Mouse (Mus musculus) layer of hippocampus, adult 11-12 months (tissue): ENCODE data around the gene Sec61a2.

Source experiments
- DNase-seq: peaks from one replicate; pipeline ENCODE4 v3.0.0; 2022; ENCODE audit warnings: low spot score

Gene Sec61a2

DNA sequence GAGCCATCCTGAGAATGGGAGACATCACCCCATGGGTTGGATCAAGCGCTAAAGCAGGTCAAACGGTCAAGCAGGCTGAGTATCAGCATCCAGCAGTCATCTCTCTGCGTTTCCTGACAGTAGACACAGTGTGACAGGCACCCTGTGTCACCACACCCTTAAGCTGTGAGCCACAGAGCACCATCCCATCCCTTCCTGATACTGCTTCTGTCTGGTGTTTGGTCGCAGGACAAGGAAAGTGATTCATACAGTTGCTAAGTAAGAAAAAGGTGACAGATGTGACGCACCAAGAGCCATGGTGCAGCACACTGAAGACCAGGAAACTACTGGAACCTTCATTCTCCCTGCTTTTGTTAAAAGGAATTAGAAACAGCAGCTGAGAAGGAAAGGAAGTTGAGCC lies 6.4 kb downstream of the Sec61a2 start:
- no peak for DNase-seq

DNA sequence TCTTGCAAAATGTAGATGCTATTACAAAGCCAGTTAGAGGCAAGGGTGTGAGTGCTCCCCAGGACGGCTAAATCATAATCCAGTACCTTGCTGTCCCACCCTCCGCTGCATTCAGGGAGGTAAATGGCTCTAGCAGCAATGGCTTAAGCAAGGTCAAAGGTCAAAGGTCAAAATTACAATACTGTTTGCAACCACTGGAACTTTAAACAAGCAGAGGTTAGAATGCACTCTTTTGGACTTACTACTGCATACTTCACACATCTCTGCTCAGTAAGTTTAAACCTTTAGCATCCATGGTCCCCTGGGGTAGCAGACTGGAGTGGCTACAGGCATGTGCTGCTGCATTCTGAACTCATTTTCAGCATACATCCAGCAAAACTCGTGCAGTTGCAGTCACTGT lies 17.8 kb downstream of the Sec61a2 start:
- DNase-seq, result no peak

DNA sequence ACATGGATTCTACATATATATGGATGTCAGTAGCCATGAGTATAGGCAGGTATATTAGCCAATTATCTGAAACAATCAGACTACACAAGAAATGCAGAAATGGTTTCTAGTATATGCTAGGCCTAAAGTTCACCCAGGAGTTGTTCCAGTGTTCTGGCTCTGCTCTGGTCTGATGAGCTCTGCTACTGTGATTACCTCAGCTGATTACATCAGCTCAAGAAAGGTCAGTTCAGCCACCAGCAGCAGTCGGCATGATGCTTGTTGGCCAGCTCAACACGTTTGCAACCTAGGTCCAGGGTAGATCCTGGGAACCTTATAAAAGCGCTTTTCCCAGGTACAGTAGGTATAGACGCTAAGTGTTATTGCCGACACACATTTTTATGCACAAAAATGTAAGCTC lies 25.5 kb downstream of the Sec61a2 start:
- no peak for DNase-seq

DNA sequence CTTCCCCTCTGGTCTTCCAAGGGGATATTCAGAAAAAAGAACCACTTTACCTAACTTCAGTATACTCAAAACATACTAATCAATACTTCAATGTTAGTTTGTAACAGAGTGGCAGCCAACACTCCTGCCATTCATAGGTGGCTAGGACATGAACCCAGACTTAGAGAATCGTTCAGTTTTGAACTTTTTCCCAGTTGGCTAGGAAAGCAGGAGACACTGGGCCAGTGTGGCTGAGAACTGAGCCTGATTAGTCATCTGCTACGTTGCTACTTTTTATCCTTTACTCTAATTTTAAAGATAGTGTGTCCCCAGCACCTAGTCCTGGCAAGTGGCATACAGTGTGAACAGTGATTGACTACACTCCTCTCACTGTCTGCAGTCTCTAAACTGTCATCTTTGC lies 27.6 kb downstream of the Sec61a2 start:
- no peak for DNase-seq

DNA sequence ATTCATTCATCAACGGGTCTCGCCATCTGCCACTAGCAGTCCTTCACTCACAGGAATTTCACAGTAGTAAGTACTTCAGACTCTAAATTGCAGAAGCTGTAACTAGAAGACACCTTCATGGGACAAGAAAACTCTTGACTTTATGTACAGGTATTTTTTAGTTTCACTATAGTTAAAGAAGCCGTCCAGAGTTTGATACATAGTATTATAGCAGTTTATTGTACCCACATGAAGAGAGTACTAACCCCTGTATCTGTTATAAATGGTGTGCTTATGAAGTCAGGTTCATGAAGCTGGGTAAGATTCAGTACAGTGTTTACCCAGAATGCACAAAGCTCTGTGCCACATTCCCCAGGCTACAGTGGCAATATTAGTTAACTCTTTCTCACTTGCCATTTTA lies 32.4 kb downstream of the Sec61a2 start, which contains the start of gene Gm13199:
Gene Gm13199, minus strand, starts transcription at position 101 of the 400 bp plus-strand sequence.
- DNase-seq, result no peak

DNA sequence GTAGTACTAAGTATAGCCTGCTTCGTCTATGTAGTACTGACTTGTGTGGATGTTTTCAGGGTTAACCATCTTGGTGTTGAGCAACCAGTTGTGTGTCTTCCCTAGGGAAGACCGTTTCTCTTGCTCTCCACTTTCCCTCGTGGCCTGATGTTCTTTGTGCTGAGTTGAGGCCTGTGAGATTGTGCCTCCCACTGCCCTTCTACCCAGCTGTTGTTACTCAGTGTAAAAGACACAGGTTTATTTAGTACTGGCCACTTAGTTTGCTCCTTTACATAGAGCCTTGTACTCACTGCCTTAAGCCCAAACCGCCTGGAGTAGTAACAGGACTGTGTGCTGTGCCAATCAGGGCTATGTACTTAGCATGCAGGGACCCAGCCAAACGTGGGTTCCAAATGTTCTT lies 43.4 kb downstream of the Sec61a2 start:
- peak; percentile 17 for DNase-seq

DNA sequence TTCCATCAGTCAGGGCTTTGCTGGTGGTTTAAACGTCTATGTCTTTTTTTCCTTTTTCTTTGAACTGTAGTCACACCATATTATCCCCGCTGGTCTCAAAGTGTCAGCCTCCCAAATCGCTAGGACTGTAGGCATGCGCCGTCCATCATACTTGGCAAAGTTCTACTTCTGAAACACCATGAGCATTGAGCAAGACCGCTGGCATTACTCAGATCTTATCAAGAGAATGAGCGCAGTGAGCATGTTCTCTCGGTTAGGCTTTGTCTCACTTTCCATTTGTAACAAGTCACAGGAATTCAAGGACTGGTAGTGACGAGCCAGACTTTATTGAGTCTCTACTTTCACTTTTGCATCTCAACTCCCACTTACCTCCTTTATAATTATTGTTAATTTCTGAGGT lies 44.1 kb downstream of the Sec61a2 start:
- DNase-seq, result no peak

DNA sequence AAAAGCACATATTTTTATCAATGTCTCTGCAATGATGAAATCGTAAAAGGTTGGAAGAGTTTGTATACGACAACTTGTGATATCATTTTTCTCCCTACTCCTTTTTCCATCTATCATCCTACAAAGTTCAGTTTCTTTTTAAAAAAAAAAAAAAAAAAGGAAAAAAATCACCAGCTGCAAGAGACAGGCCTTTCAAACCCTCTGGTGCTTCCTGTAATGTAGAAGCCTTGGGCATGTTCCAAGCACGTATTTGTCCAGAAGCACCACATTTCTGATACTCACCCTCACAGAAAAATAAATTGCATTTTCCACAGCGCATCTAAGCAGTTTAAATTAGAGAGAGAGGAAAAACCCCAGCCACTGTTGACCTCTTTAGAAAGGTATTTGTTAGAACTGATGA lies 49.4 kb downstream of the Sec61a2 start:
- no peak for DNase-seq

DNA sequence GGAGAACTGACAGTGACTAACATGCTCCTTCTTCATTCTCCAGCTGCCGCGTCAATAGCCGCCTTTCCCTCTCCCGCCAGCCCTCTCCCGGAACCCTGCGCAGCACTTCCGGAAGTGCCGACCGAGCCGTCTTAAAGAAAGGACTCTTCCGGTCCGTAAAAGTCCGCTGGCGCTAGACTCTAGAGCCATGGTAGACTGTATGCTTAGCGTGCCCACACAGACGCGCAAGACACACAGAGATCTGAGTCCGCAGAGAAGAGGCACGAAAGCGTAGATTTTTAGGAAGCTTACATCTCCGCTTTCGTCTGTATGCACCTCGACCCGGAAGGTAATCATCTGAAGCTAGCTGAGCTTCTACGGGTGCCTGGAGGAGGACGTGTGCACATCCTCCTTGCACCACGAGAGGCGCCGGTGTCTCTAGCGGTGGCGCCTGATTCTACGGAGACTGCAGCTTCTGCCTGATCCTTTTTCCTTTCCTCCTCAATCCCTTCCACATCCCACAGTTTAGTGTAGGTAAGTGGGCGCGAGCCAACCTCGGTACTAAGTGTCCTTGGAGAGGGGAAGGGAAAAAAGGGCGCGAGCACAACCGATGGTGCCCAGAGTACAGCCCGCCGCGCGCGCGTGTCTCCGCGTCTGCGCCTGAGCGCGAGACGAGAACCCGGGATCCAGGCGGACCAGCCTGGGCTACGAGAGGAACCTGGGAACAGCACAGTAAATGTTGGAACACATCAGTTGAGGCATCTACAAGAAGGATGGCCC lies 50.2 kb downstream of the Sec61a2 start, which contains the start of the genes Nudt5 and Cdc123:
Gene Nudt5, plus strand, starts transcription at position 147 of the 759 bp plus-strand sequence.
Gene Cdc123, minus strand, starts transcription at position 292 of the 759 bp plus-strand sequence.
- DNase-seq, result peak; percentile 92

DNA sequence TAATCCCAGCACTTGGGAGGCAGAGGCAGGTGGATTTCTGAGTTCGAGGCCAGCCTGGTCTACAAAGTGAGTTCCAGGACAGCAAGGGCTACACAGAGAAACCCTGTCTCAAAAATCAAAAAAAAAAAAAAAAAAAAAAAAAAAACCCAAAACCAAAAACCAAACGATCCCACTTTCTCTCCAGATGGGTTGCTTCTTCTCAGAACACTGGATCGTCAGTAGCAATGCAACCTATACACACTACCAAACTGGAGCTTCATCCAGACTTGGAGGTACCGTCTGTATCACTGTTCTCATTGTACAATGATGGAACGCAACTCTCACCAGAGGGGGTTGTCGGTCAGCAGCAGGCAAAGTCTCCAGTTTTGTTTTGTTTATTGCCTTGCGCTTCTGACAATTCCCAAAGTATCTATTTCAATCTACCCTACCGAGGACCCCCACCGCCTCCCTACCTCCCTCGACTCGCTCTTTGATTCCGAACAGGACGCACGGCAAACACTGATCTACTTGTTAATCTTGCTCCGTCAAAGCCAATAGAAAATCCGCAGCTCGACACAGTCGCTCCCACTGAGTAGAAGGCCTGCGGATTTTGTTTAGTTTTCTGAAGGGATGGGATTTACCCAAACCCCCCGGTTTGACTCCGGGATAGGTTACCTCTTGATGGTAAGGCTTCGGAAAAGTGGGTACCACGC lies 50.9 kb downstream of the Sec61a2 start:
- DNase-seq, result no peak

DNA sequence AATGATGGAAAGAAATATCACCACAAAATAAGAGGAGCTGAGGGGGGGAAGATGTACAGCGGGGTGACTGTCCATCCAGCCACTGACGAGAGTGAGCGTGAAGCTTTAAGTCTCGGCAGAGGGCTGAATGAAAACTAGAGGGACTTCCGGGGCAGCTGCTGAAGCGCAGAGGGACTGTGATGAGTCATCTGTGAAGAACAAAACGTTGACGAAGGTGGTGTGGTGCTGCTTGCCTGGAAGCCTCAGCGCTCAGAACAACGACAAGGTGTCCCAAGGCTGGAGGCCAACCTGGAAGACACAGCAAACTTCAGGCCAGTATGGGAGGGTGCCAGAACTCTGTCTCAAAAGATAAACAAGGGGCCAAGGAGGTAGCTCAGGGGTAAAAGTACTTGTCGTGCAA lies 54.4 kb downstream of the Sec61a2 start:
- DNase-seq, result no peak

DNA sequence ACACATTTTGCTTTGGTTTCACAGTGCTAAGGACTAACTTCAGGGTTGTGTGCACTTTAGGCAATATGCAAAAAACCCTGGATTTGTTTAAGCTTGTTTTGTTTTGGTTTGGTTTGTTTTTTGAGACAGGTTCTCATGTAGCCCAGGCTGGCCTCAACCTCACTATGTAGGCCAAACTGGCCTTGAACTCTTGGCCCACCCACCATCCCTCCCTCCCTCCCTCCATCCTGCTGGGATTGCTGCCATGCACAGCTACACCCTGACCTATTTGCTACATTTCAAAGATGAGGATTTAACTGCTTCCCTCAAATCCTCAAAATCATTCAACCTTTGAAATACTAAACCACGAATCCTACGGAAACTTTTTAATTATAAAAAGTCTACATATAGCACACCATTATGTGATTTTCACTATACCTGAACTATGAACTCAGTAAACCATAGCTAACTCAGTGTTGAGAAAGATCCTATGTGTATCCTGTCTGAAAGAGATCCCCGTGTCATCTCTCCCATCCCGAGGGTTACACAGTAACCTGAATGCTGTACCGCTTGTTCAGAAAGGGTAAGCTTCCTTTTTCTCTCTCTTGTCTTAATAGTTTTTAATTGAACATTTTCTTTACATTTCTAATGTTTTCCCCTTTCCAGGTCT lies 69.8 kb downstream of the Sec61a2 start:
- no peak for DNase-seq

DNA sequence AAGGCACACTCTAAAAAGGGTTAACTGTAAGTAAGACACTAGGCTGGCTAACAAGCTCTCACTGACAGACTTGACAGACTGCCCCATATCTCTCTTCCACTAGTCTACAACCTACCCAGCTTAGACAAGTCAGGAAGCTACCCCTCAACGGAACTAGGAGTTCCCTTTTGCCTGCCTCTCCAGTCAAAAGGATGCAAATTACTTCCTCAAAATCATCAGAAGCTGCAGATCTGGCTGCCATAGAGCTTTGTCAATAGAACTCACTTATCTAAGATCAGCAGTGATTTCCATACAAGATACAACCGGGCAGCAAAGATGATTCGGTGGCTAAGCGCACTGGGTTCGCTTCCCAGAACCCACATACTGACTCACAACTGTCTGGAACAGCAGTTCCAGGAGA lies 70.5 kb downstream of the Sec61a2 start:
- no peak for DNase-seq

DNA sequence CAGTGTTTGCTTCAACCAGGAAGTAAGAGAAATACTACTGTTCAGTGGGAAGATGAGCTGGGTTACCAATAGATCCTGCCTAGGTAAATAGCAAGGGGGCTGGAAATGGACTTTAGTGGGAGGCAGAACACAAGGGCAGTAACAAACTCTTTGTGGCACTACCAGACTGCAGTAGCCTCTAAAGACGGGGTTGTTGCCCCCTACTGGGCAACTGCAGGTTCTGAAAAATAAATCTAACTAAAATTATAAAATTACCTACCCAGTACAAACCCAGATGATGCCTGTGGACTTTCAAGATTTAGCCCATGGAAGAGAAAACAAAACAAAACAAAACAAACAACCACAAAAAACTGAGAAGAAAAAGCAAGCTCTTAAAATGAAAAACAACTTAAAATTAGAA lies 71.0 kb downstream of the Sec61a2 start:
- no peak for DNase-seq

DNA sequence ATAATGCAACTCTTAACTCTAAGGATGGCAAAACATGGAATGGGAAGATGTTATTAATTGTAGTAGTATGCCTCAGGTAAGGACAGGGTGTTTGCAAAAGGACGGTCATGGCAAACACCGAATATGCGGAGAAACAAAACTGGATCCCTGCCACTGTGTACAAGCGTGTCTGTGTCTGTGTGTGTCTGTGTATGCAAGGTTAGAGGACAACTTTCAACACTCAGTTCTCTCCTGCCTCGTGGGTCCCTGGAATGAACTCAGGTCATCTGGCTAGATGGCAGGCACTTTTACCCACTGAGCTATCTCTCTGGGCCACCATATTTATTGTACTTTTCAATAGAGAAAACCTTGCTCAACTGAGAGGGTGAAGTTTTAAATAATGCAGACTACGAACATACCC lies 72.8 kb downstream of the Sec61a2 start:
- DNase-seq, result no peak

DNA sequence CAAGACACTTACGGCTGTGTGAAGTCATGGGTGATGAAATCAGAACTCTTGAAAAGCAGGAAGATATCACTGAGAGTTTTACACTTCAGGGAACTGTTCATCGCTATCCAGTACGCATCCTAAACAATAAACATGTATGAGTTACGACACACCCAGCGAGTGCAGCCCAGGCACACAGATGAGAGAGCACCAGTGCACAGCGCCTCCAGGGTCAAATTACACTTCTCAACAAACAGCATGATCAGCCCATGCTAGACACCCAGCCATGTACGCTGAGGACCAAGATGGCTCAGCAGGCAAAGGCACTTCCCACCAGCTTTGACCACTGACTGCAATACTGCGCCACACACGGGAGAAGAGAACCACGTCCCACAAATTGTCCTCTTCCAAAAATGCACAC lies 74.0 kb downstream of the Sec61a2 start:
- no peak for DNase-seq
